Comparison of ENCODE assay signal across 9 mouse cellular contexts in the genomic region with DNA sequence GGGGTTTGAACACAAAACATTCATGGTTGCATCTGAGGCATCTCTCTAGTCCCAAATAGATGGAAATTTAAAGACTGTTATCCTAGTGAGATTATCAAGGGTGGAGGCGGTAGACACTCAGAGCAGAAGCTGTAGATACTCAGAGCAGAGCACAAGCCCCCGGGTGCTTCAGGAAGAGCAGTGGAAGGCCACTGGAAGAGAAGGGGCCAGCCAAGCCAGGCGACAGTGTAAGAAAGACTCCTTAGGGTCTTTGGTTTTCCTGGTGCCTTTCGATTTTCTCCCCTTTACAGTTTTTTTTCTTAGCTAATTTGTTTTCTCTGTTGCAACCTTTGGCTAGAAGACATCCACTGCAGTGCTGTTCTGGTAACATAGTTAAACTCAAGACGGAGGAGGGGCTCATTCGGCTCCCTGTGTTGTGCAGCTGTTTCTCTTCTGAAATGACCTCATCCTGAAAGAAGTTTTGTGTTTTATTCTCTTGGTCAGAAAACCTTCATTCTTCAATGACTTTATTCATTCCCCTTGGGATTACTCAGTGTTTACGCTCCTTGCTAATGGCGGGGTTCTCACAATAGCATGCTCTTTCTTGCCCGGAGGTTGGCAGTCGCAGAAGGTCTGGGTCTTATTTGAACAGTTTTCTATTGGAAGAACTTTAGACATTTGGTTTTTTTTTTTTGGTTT.
DNase-seq lines count a peak whose midpoint lies in the region; ATAC-seq and TF ChIP-seq lines count a peak whose summit lies in the region.
"Had no signal": no experiment of that assay in that cellular context is flagged by ENCODE, and none has a peak within 500 bp of the region (broad histone marks: within the 10 kb centered on the region; RNA-seq: fewer than 3 reads in every experiment).

No protein-coding gene starts in this region.

- 0 out of 2 replicates have a peak overlapping the region, but pooled peaks have one; percentile 69 for H3K27ac ChIP-seq in kidney, postnatal 0 days
- H3K27ac ChIP-seq in heart, embryonic 16.5 days (ENCODE audit: low read length), result peak overlapping the region; percentile 64
- no peak overlapping the region for H3K27ac ChIP-seq in midbrain, embryonic 14.5 days (replicated peaks; ENCODE audit: low read depth, low read length)

- H3K4me2 ChIP-seq in kidney, postnatal 0 days (ENCODE audit: low read length), result no peak overlapping the region
- H3K4me2 ChIP-seq in heart, embryonic 16.5 days (ENCODE audit: low read depth, low read length), result no peak overlapping the region
- H3K4me2 ChIP-seq in midbrain, embryonic 14.5 days (ENCODE audit: low read length), result no peak overlapping the region

- no peaks in the 10 kb centered on the region for H3K36me3 ChIP-seq in kidney, postnatal 0 days (ENCODE audit: insufficient read depth, low read length)
- peaks cover 3% of the 10 kb centered on the region; the same call in 1 of the 2 replicates for H3K36me3 ChIP-seq in heart, embryonic 16.5 days (ENCODE audit: control insufficient read depth, insufficient read depth)
- no peaks in the 10 kb centered on the region for H3K36me3 ChIP-seq in midbrain, embryonic 14.5 days (ENCODE audit: control insufficient read depth, insufficient read depth, low read length)

- H3K9me3 ChIP-seq in kidney, postnatal 0 days (replicated peaks; ENCODE audit: low read length), result no peaks in the 10 kb centered on the region
- H3K9me3 ChIP-seq in heart, embryonic 16.5 days (replicated peaks; ENCODE audit: control insufficient read depth, low read length), result no peaks in the 10 kb centered on the region
- no peaks in the 10 kb centered on the region for H3K9me3 ChIP-seq in midbrain, embryonic 14.5 days (ENCODE audit: control insufficient read depth, low read length)

- 53% methylated on average over 10 of the region's 10 CpGs for WGBS in kidney, postnatal 0 days
- 69% methylated on average over 10 of the region's 10 CpGs for WGBS in heart, embryonic 16.5 days
- WGBS in midbrain, embryonic 14.5 days, result 42% methylated on average over 10 of the region's 10 CpGs

- no peak overlapping the region for H3K4me3 ChIP-seq in kidney, postnatal 0 days (replicated peaks; ENCODE audit: low read depth, low read length)
- H3K4me3 ChIP-seq in heart, embryonic 16.5 days (ENCODE audit: low read length), result no peak overlapping the region
- H3K4me3 ChIP-seq in midbrain, embryonic 14.5 days (replicated peaks; ENCODE audit: low read depth, low read length), result no peak overlapping the region

- no peaks in the 10 kb centered on the region for H3K4me1 ChIP-seq in kidney, postnatal 0 days (replicated peaks; ENCODE audit: insufficient read depth, low read length)
- no peaks in the 10 kb centered on the region for H3K4me1 ChIP-seq in heart, embryonic 16.5 days (ENCODE audit: control insufficient read depth, insufficient read depth, low read length)
- no peaks in the 10 kb centered on the region for H3K4me1 ChIP-seq in midbrain, embryonic 14.5 days (ENCODE audit: control insufficient read depth, insufficient read depth, low read length)

- ATAC-seq in kidney, postnatal 0 days (replicated peaks; ENCODE audit: low FRiP score, low read depth), result no peak; the same call in 1 of the 2 replicates
- ATAC-seq in heart, embryonic 16.5 days (replicated peaks; ENCODE audit: extremely low read depth, insufficient read depth, low FRiP score), result no peak
- no peak for ATAC-seq in midbrain, embryonic 14.5 days (ENCODE audit: low FRiP score, low TSS enrichment)

- no peak for TF ChIP-seq CTCF in kidney, postnatal 0 days (IDR thresholded peaks at IDR 0.05; ENCODE audit: low read depth)

- no peak overlapping the region for H3K9ac ChIP-seq in kidney, postnatal 0 days (ENCODE audit: low read depth, low read length)
- H3K9ac ChIP-seq in heart, embryonic 16.5 days (ENCODE audit: low read length), result no peak overlapping the region
- no peak overlapping the region for H3K9ac ChIP-seq in midbrain, embryonic 14.5 days (replicated peaks; ENCODE audit: low read length)

- DNase-seq in kidney, postnatal 0 days (ENCODE audit: low spot score), result peak; percentile 88
- DNase-seq in kidney, adult 18-20 months, result no peak
- peak; percentile 48 for DNase-seq in embryo, embryonic 10.5 days (ENCODE audit: low spot score)
- DNase-seq in midbrain, embryonic 14.5 days, result peak; percentile 32
- no peak for DNase-seq in right cerebral cortex, adult 2 months (ENCODE audit: low spot score in 2 of 2)
- DNase-seq in thymus, adult 18-20 months, result no peak
- DNase-seq in B cell, adult 2 months, result no peak
- DNase-seq: layer of hippocampus, postnatal 36 days had no signal

- H3K27me3 ChIP-seq in kidney, postnatal 0 days (ENCODE audit: insufficient read depth, low read length), result no peaks in the 10 kb centered on the region
- H3K27me3 ChIP-seq in heart, embryonic 16.5 days (ENCODE audit: control insufficient read depth, insufficient read depth, low read length), result no peaks in the 10 kb centered on the region
- no peaks in the 10 kb centered on the region for H3K27me3 ChIP-seq in midbrain, embryonic 14.5 days (ENCODE audit: control insufficient read depth, insufficient read depth, low read length)

Comparison
In these comparisons a context has a peak if more than half of its experiments do, and no peak if none do; other contexts are left out.
1. DNase-seq: peak in kidney, postnatal 0 days (single experiment), embryo, embryonic 10.5 days (single experiment) and midbrain, embryonic 14.5 days (single experiment); none in kidney, adult 18-20 months (single experiment), right cerebral cortex, adult 2 months (0 of 2), thymus, adult 18-20 months (0 of 2) and B cell, adult 2 months (0 of 2).